Mouse (Mus musculus): ENCODE results near the gene Slc35e2. TPM values are rescaled to one million over a fixed set of nuclear protein-coding genes. Genes with fewer than 3 reads are reported as not detected.
A peak's percentile ranks its signal among the peaks of the same experiment; 100 is the strongest.
"Not testable (repeated sequence)": the region's sequence is repeated elsewhere in the genome, so short reads cannot be mapped to it uniquely, and the experiment has no call there.

Slc35e2 gene
- polyA plus RNA-seq, 1 experiment from 2014 or later, result 16.4 TPM

- Histone ChIP-seq H3K4me3 (ENCODE audit: low read depth, low read length) (no peak overlapping the region), H3K9me3 (ENCODE audit: control insufficient read depth, low read length) (no peaks in the 10 kb centered on the region), H3K4me1 (ENCODE audit: control insufficient read depth, insufficient read depth, low read length) (peaks cover 30% of the 10 kb centered on the region), H3K9ac (ENCODE audit: low read length) (no peak overlapping the region), H3K36me3 (ENCODE audit: control insufficient read depth, insufficient read depth, low read length) (peaks cover 7% of the 10 kb centered on the region), H3K27ac (replicated peaks; ENCODE audit: low read depth, low read length) (no peak overlapping the region), H3K27me3 (ENCODE audit: control insufficient read depth, insufficient read depth, low read length) (peaks cover 41% of the 10 kb centered on the region), H3K4me2 (ENCODE audit: low read depth, severe bottlenecking) (no peak overlapping the region)
- WGBS, result 88% methylated on average over 13 of the region's 13 CpGs
- ATAC-seq (ENCODE audit: insufficient number of reproducible peaks, low FRiP score, low TSS enrichment, low read depth) (no peak), DNase-seq (ENCODE audit: low spot score) (no peak)
Observed at GRCm38 (mm10) chr4:155656214-155656751, 55.1 kb downstream of the Slc35e2 start.

GRCm38 (mm10) chr4:155658961-155659360, 57.7 kb downstream of the Slc35e2 start:
- WGBS, result 92% methylated on average over 10 of the region's 10 CpGs
- no peak for ATAC-seq (ENCODE audit: insufficient number of reproducible peaks, low FRiP score, low TSS enrichment, low read depth)

GRCm38 (mm10) chr4:155660641-155661040, 59.4 kb downstream of the Slc35e2 start:
- H3K4me1 ChIP-seq (ENCODE audit: control insufficient read depth, insufficient read depth, low read length), result no peaks in the 10 kb centered on the region
- H3K4me2 ChIP-seq (ENCODE audit: low read depth, severe bottlenecking), result no peak overlapping the region
- no peaks in the 10 kb centered on the region for H3K9me3 ChIP-seq (ENCODE audit: control insufficient read depth, low read length)
- H3K27ac ChIP-seq (replicated peaks; ENCODE audit: low read depth, low read length), result no peak overlapping the region
- ATAC-seq (ENCODE audit: insufficient number of reproducible peaks, low FRiP score, low TSS enrichment, low read depth), result no peak
- H3K27me3 ChIP-seq (ENCODE audit: control insufficient read depth, insufficient read depth, low read length), result peaks cover 4% of the 10 kb centered on the region
- 0 out of 2 replicates have a peak, but pooled peaks cover 8% of the 10 kb centered on the region for H3K36me3 ChIP-seq (ENCODE audit: control insufficient read depth, insufficient read depth, low read length)
- no peak overlapping the region for H3K4me3 ChIP-seq (ENCODE audit: low read depth, low read length)
- DNase-seq (ENCODE audit: low spot score), result no peak
- 93% methylated on average over 12 of the region's 12 CpGs for WGBS
- H3K9ac ChIP-seq (ENCODE audit: low read length), result no peak overlapping the region

More at GRCm38 (mm10) chr4:155658961-155659360, 57.7 kb downstream of the Slc35e2 start:
- no peak overlapping the region for H3K4me3 ChIP-seq (ENCODE audit: low read depth, low read length)
- H3K9me3 ChIP-seq (ENCODE audit: control insufficient read depth, low read length), result no peaks in the 10 kb centered on the region
- H3K4me2 ChIP-seq (ENCODE audit: low read depth, severe bottlenecking), result no peak overlapping the region
- no peak overlapping the region for H3K27ac ChIP-seq (replicated peaks; ENCODE audit: low read depth, low read length)
- peaks cover 13% of the 10 kb centered on the region for H3K4me1 ChIP-seq (ENCODE audit: control insufficient read depth, insufficient read depth, low read length)
- H3K36me3 ChIP-seq (ENCODE audit: control insufficient read depth, insufficient read depth, low read length), result 0 out of 2 replicates have a peak, but pooled peaks cover 8% of the 10 kb centered on the region
- H3K9ac ChIP-seq (ENCODE audit: low read length), result no peak overlapping the region
- H3K27me3 ChIP-seq (ENCODE audit: control insufficient read depth, insufficient read depth, low read length), result peaks cover 18% of the 10 kb centered on the region
- DNase-seq (ENCODE audit: low spot score), result no peak

GRCm38 (mm10) chr4:155666903-155667302, 65.7 kb downstream of the Slc35e2 start:
- Histone ChIP-seq H3K27ac (replicated peaks; ENCODE audit: low read depth, low read length) (no peak overlapping the region), H3K27me3 (ENCODE audit: control insufficient read depth, insufficient read depth, low read length) (no peaks in the 10 kb centered on the region), H3K9ac (ENCODE audit: low read length) (no peak overlapping the region), H3K4me2 (ENCODE audit: low read depth, severe bottlenecking) (no peak overlapping the region), H3K9me3 (ENCODE audit: control insufficient read depth, low read length) (no peaks in the 10 kb centered on the region), H3K4me1 (ENCODE audit: control insufficient read depth, insufficient read depth, low read length) (peaks cover 5% of the 10 kb centered on the region; the same call in 1 of the 2 replicates), H3K36me3 (ENCODE audit: control insufficient read depth, insufficient read depth, low read length) (0 out of 2 replicates have a peak, but pooled peaks cover 3% of the 10 kb centered on the region), H3K4me3 (ENCODE audit: low read depth, low read length) (no peak overlapping the region)
- ATAC-seq (ENCODE audit: insufficient number of reproducible peaks, low FRiP score, low TSS enrichment, low read depth) (no peak), DNase-seq (ENCODE audit: low spot score) (no peak)

GRCm38 (mm10) chr4:155668689-155669597, 67.7 kb downstream of the Slc35e2 start, which contains the start of gene Mib2:
Gene Mib2 (minus strand): TSS chr4:155669198.
- H3K27ac ChIP-seq (replicated peaks; ENCODE audit: low read depth, low read length), result no peak within 1 kb of the TSS
- no peaks in the 10 kb centered on the region for H3K27me3 ChIP-seq (ENCODE audit: control insufficient read depth, insufficient read depth, low read length)
- H3K4me2 ChIP-seq (ENCODE audit: low read depth, severe bottlenecking), result peak within 1 kb of the TSS; percentile 92
- no peaks in the 10 kb centered on the region for H3K9me3 ChIP-seq (ENCODE audit: control insufficient read depth, low read length)
- H3K4me1 ChIP-seq (ENCODE audit: control insufficient read depth, insufficient read depth, low read length), result peaks cover 5% of the 10 kb centered on the region; the same call in 1 of the 2 replicates
- peak; percentile 98 for DNase-seq (ENCODE audit: low spot score)
- H3K4me3 ChIP-seq (ENCODE audit: low read depth, low read length), result peak within 1 kb of the TSS; percentile 80
- H3K9ac ChIP-seq (ENCODE audit: low read length), result peak within 1 kb of the TSS; percentile 78
- no peaks in the 10 kb centered on the region for H3K36me3 ChIP-seq (ENCODE audit: control insufficient read depth, insufficient read depth, low read length)
- under 1% methylated on average over 73 of the region's 73 CpGs for WGBS
- peak; percentile 97 for ATAC-seq (ENCODE audit: insufficient number of reproducible peaks, low FRiP score, low TSS enrichment, low read depth)

- H3K4me3 ChIP-seq (ENCODE audit: low read depth, low read length), result peak overlapping the region; percentile 80
- no peak overlapping the region for H3K27ac ChIP-seq (replicated peaks; ENCODE audit: low read depth, low read length)
- DNase-seq (ENCODE audit: low spot score) (no peak), ATAC-seq (ENCODE audit: insufficient number of reproducible peaks, low FRiP score, low TSS enrichment, low read depth) (peak; percentile 9; the same call in 1 of the 2 replicates)
- H3K9ac ChIP-seq (ENCODE audit: low read length), result no peak overlapping the region
- peak overlapping the region; percentile 92 for H3K4me2 ChIP-seq (ENCODE audit: low read depth, severe bottlenecking)
- no peaks in the 10 kb centered on the region for H3K9me3 ChIP-seq (ENCODE audit: control insufficient read depth, low read length)
- no peaks in the 10 kb centered on the region for H3K36me3 ChIP-seq (ENCODE audit: control insufficient read depth, insufficient read depth, low read length)
- 2% methylated on average over 8 of the region's 8 CpGs for WGBS
- no peaks in the 10 kb centered on the region for H3K27me3 ChIP-seq (ENCODE audit: control insufficient read depth, insufficient read depth, low read length)
- H3K4me1 ChIP-seq (ENCODE audit: control insufficient read depth, insufficient read depth, low read length), result peaks cover 5% of the 10 kb centered on the region; the same call in 1 of the 2 replicates
Observed at GRCm38 (mm10) chr4:155669598-155670075, 68.4 kb downstream of the Slc35e2 start.

GRCm38 (mm10) chr4:155670236-155670635, 69.0 kb downstream of the Slc35e2 start:
- not testable (repeated sequence) for H3K9me3 ChIP-seq (ENCODE audit: control insufficient read depth, low read length); H3K36me3 ChIP-seq (ENCODE audit: control insufficient read depth, insufficient read depth, low read length); ATAC-seq (ENCODE audit: insufficient number of reproducible peaks, low FRiP score, low TSS enrichment, low read depth); H3K4me1 ChIP-seq (ENCODE audit: control insufficient read depth, insufficient read depth, low read length); H3K27ac ChIP-seq (replicated peaks; ENCODE audit: low read depth, low read length); H3K9ac ChIP-seq (ENCODE audit: low read length); H3K4me3 ChIP-seq (ENCODE audit: low read depth, low read length); H3K4me2 ChIP-seq (ENCODE audit: low read depth, severe bottlenecking); DNase-seq (ENCODE audit: low spot score); H3K27me3 ChIP-seq (ENCODE audit: control insufficient read depth, insufficient read depth, low read length)
- 62% methylated on average over 4 of the region's 4 CpGs for WGBS

- H3K4me2 ChIP-seq (ENCODE audit: low read depth, severe bottlenecking), result no peak overlapping the region
- peaks cover 5% of the 10 kb centered on the region; the same call in 1 of the 2 replicates for H3K4me1 ChIP-seq (ENCODE audit: control insufficient read depth, insufficient read depth, low read length)
- no peak overlapping the region for H3K9ac ChIP-seq (ENCODE audit: low read length)
- H3K9me3 ChIP-seq (ENCODE audit: control insufficient read depth, low read length), result no peaks in the 10 kb centered on the region
- no peak for DNase-seq (ENCODE audit: low spot score)
- H3K27me3 ChIP-seq (ENCODE audit: control insufficient read depth, insufficient read depth, low read length), result no peaks in the 10 kb centered on the region
- ATAC-seq (ENCODE audit: insufficient number of reproducible peaks, low FRiP score, low TSS enrichment, low read depth), result no peak
- 66% methylated on average over 2 of the region's 2 CpGs for WGBS
- H3K4me3 ChIP-seq (ENCODE audit: low read depth, low read length), result no peak overlapping the region
- H3K27ac ChIP-seq (replicated peaks; ENCODE audit: low read depth, low read length), result no peak overlapping the region
- H3K36me3 ChIP-seq (ENCODE audit: control insufficient read depth, insufficient read depth, low read length), result no peaks in the 10 kb centered on the region
Observed at GRCm38 (mm10) chr4:155672082-155672481, 70.9 kb downstream of the Slc35e2 start.
